Mouse (Mus musculus): ENCODE data around the gene Pik3ca.

Gene Pik3ca

DNA sequence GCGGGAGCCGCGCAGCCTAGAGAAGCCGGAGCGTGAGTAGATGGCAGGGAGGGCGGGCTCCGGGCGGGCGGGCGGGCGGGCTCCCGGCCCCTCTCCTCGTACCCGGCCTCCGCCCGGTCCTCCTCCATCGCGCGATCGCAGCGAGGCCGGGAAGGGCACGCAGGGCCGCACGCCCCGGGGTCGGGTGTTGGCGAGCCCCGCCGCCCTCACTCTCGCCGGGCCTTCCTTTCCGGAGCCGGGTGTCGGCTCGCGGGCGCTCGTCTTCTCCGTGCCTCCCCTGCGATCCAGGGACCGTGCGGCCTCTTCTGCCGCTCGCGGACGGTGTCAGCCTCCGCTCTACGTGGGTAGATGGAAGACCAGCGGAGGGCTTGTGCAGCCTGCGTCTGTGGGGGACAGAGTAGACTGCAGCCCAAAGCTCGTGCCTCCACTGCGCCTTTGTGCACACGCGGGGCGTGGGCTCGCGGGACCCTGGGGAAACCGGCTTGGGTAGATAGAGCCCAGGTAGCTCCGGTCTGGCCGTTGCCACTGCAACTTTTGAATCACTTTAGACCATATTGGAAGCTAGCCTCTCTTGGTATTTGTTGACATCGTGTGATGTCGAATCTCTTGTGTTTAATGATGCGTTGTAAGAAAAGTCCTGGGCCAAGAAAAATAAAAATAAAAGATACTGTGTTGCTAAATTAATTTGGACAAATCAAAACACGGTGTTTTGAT is at the start of gene Pik3ca:
TSS of gene Pik3ca (plus strand) at position 211 of the 714 bp plus-strand sequence.
- peak; percentile 50 for DNase-seq (ENCODE audit: low read depth, low spot score)

DNA sequence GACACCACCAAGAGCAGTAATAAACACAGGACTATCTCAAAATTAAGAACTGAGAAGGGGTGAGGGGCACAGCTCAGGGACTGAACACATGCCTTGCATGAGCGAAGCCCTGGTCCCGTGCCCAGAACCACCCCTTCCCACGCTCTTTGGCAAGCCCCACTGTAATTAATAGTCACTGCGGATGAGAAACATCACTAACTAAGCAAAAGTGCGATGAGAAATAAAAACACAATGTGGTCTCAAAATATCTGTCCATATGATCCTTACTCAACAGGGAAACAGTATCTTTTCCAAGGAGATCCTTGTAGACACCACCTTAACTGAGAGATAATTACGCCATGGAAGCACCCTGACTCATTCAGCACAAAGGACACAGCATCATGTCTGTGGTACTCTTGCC is 49.6 kb upstream of the Pik3ca start:
- no peak for DNase-seq (ENCODE audit: low read depth, low spot score)

DNA sequence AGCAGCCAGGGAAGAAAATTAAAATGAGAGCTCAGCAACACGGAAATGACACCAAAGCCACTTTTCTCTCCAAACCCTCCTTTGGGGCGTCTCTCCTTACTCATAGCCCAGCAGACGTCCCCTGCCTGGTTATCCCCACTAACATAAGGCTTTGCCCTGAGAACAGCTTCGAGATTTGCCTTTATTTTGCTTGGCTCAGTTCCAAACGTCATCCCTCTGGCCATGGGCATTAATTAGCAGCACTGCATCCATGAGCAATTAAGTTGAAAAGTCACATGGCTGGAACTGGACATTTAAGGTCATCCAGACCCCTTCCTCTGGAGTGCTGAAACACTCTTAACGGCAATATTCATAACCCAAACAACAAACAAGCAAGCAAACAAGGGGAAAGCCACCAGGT is 36.2 kb upstream of the Pik3ca start:
- DNase-seq (ENCODE audit: low read depth, low spot score): no peak

DNA sequence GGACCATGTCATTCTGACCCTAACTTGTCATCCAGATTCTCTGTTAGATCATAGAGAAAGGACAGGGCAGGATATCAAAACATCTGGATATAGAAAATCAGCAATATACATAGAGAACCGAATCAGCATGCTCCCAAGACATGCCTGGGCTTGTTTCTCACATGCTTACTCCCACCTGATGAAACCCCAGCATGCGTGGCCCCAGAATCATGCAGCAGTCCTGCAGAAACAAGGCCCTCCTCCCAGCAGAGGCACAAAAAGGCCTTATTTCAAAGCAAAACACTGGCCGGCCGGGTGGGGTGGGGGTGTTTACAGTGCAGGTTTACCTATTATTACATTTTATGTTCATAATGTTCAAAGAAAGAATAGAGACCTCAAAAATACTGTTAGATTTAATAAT is 33.3 kb upstream of the Pik3ca start:
- peak; percentile 76 for DNase-seq (ENCODE audit: low read depth, low spot score)

DNA sequence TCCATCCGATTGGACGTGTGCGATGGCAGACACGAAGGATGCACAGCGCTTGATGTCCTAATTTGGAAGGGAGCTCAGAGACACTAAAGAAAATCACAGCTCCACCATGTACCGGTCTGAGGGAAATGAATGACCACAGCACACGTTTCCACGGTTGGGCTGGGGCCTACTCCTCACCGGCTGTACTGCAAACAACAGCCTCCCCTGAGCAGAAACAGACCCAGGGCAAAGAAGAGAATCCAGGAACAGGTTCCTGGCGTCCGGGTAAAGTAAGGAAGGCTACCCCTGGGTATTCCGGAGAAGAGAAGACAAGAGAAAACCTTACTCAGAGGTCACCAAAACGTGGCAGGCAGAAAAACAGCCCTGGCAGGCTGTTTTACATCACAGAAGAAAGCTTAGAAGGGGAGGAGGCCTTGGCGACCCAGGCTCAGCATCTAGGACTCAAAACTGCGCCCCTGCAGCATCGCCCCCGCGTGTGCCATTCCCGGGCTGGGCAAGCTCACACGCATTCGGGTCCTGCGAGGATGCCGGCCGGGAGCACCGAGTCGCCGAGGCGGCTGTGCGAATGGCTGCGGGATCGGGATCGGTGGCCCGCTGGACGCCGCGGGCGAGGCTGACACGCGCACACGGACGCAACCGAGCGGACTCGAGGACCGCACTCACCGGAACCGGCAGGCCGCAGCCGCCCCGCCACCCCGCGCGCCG is 32.5 kb upstream of the Pik3ca start:
- DNase-seq (ENCODE audit: low read depth, low spot score): peak; percentile 81

DNA sequence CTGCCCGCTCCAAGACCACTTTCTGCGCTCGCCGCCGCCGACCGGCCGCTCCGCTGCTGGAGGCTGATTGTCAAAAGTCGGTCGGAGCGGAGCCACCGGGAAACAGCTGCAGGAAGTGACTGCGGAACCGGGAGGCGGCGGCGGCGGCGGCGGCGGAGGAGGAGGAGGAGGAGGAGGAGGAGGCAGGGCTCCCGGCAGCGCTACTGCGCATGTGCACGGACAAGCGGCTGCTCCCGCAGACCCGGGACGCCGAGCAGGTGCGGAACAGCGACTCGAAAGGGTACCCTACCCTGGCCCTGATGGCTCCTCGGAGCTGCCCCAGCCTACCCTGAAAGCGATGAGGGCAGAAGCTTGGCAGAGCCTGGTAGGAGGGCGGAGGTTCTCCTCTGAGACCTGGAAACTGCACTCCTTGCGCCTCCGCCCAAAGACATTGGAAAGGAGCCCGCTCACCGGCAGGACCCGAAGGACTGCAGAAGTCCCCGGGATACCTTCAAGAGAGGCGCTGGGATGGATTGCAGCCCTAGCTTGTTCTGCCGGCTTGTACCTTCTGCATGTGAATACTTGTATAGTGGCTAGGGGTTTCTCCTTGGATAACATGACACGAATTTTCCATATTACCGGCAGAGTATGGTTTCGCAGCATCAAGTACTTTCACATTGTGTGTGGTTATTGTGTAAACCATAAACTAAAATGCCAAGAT is 31.8 kb upstream of the Pik3ca start, which contains the start of gene Zmat3:
TSS of gene Zmat3 (minus strand) at position 469 of the 700 bp plus-strand sequence.
- DNase-seq (ENCODE audit: low read depth, low spot score): peak; percentile 86

DNA sequence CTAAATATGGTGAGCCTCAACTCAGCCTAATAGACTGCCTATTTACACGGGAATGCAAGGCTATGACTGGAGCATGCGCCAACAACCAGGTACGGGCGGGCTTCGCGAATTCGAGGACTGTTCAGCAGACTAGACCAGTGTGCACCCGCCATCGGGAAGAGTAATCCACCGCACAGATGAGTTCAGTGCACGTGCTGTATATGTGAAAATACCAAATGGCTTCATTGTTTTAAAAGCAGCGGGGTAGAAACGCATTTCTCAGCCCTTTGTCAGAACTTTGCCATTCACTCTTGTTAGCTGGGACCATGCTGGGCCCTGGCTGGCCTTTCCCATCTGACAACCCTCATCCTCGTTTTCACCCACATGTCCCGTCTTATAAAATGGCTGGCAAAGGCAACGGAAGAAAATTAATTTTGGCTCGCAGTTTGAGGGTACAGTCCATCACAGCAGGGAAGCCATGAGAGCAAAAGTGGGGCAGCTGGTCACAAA is 31.2 kb upstream of the Pik3ca start:
- peak; percentile 23 for DNase-seq (ENCODE audit: low read depth, low spot score)

DNA sequence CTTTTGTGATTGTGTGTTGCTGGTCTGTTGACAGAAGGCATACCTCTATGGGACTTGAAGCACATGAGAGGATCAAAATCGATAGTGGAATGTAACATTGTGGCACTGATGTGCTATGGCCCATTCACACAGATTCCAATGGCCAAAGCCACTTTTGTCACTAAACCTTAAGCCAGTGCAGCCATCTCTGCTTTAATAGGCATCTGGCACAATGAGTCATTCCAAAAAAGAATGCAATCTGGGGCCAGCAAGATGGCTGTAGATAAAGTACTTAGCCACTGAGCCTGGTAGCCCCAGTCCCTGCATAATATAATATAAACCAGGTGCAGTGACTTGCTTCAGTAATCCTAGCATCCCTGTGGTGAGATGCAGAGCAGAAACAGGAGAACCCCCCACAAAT is 30.0 kb upstream of the Pik3ca start:
- no peak for DNase-seq (ENCODE audit: low read depth, low spot score)

DNA sequence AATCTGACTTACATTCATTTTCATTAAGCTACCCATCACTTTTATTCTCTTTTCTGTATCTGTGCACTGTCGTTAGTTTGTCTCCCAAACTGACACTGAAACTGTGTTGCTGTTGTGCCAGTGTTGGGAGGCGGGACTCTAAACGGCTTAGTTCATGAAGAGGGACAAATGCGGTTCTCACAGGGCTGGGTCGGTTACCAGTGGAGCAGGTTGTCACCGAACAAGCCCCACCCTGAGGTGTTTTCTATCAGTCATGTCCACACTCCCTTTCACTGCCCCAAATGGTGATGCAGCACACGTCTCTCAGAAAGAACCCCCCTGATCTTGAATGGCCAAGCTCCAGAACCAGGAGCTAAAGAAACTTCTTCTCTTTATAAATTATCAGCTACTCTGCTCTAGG is 25.5 kb upstream of the Pik3ca start:
- DNase-seq (ENCODE audit: low read depth, low spot score): no peak

DNA sequence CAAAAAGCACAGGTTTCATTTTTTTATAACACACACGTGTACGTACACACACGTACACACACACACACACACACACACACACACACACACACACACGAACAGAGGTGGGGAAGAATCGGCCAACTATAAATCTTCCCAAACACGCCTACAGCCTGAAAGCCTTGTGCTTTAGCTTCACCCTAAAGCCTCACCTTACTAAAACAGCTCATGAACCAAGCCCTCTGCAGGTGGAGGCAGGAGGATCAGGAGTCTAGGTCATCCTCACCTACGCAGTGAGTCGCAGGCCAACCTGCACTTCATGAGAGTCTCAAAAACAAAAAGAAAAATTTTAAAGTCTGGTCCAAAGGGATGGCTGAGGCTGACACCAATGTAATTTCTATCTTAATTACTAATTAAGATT is 25.0 kb upstream of the Pik3ca start:
- DNase-seq (ENCODE audit: low read depth, low spot score): no peak

DNA sequence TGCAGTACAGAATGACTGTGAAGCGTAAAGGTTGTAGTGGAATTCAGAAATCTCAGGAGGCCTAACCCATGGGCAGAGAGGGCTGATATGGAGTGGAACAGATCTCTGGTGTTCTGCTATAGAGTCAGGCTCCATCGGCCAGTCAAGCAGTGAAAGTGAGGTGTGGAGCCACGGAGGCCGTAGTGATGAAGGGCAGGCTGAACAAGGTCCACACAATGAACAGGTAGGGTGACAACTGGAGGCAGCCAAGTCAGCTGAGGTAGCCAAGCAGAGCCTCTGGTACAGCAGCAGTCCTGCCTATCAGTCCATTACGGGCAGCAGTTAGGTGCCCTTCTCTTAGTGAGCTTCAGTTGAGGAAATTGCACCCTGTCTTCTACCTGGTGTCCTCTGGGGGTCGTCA is 24.2 kb upstream of the Pik3ca start:
- DNase-seq (ENCODE audit: low read depth, low spot score): no peak

DNA sequence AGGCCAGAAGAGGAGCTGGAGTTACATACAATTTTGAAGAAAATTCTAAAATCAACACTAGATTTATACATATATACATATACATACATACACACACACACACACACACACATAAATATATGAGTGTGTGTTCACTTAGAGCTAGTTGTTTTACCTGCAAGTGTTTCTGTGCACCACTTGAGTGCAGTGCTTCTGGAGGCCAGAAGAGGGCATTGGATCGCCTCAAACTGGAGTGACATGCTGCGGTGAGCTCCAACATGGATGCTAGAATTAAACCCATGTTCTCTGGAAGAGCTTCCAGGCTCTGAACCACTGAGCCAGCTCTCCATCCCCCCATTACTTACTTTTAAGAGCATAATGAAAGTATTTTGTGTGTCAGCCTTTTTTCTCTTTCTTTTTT is 17.6 kb upstream of the Pik3ca start:
- DNase-seq (ENCODE audit: low read depth, low spot score): peak; percentile 73

DNA sequence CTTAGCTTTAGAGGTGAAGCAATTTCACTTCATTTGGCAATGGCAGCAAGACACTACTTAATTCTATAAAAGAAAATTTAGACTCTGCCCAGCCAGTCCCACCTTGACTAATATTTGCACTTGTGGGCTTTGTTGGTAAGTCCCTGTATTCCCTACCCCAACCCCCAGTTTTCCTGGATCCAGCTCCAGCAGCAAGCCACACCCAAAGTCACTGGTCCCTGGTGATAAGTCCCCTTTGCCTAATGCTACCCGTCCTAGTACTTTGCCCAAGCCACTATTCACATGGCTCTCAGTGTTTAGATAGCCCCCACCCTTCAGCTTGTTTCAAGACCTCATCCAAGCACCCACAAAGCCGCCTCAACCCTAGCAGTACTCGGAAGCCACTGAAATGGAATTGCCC is 15.9 kb upstream of the Pik3ca start:
- no peak for DNase-seq (ENCODE audit: low read depth, low spot score)

DNA sequence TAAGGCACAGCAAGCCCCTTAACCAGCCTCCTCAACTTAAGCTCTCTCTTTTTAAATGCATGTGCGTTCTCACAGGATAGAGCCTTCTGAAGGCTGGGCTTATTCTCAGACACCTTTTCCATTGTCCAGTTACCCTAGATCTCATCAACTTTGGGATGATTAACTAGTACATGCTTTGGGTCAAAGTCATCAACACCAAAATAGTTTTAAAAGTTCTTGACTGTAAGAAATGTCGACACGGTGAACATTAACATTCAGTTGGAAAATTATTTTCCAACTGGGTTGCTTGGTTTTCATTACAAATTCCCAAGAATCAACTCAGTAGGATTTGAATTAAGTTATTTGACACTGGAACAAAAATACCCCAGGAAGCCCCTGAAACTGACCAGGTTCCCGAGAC is 4.6 kb upstream of the Pik3ca start:
- DNase-seq (ENCODE audit: low read depth, low spot score): no peak

DNA sequence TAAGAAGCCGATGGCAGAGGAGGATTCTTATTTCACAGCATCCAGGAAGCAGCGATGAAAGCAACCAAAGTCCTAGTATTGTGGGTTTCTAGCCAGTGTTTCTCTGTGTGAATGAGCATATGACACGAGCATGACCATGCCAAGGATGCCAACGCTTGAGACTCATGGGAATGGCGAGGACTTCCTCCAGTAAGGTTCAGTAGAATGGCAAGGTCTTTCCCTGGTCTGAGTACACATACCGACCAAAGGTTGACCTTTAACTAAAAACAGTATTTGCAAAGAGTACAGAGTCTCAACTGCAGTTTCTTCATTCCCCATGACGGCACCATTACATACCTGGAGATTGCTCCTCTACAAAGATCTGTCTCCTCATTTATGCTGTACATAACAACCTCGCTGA is 3.5 kb upstream of the Pik3ca start:
- no peak for DNase-seq (ENCODE audit: low read depth, low spot score)

DNA sequence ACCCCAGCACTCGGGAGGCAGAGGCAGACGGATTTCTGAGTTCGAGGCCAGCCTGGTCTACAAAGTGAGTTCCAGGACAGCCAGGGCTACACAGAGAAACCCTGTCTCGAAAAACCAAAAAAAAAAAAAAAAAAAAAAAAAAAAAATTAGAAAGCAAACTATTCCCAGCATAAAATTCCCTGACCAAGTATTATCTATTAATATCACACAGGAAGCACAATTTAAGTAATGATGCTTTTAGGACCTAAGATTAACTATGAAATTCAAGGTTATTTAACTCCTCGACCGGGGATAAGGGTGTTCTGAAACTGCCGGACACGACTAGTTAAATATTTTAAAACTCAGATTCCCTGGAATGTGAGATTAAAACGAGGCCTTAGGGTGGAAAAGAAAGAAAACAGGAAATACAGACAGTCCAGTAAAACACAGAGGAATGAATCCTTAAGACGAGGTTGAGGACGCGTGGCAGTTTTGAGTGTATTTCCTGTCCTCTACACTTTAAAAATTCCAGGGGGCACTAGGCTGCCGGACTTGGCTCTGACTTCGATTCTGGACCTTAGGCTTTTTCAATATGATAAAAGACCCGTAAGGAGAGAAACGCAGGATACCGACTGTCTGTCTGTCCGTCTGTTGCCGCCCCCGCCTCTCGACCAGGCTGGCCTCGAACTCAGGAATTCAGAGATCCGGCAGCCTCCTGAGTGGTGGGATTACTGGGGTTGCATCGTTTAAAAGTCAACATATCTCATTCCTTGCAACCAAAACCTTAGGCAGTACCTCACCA is 1.5 kb upstream of the Pik3ca start:
- peak; percentile 7 for DNase-seq (ENCODE audit: low read depth, low spot score)

DNA sequence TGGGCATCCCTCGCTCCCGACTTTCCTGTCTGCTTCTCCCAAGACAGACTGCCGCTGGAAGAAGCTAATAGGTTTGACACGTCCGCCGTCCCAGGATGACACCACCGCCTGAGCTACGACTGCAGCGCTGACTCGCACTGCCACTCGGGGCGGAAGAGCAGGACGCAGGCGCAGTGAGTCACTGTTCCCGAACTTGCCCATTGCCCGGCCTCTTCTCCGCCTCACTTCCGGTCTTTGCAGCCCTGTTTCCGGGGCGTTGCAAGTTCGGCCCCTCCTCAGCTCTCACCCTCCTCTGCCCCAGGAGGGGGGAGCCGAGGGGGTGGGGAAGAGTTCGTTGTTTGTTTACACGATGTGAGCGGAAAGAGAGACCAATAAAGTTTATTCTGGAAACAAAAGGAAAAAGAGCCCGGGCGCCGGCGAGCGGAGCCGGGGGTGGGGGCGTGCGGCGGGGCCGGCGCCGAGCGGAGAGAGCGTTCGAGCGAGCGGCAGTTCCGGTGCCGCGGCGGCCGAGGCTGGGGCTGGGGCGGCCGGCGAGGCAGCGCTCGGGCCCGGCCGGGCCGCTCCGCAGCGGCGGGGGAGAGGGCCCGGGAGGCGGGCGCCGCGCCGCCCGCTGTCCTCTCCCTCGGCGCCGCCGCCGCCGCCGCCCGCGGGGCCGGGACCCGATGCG is 544 bp upstream of the Pik3ca start:
- peak; percentile 98 for DNase-seq (ENCODE audit: low read depth, low spot score)

DNA sequence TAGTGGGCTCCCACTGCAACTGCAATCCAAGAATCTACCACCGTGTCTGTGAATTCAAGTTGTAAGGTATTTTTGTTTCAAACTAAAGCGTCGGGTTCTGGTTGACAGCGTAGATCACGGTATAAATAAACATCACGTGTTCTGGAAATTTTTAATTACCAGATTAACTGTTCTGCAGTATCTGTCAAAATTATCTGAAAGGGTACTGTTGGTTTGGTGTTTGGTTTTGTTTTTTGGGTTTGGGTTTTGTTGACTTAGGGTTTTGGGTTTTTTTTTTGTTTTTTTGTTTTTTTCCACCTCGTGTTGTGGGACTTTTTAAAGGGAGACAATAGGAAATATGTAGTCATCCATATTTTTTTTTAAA is 686 bp downstream of the Pik3ca start:
- no peak for DNase-seq (ENCODE audit: low read depth, low spot score)

DNA sequence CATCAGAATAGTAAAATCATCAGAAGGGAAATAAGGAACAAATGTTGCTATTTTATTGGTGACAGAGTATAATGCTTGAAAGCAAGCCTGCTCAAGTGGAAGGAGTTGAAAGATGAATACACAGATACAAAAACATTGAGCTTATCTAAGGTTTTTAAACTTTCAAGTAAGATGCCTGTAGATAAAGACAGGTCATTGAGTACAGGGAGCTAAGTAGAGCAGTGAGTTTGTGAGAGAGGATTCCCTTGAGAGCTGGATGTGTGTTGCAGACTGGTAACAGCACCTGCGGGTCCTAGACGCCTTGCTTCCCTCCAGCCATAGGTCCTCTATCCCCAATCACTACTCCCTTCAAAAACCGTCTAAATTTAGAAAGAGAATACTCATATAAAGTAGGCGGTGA is 1.2 kb downstream of the Pik3ca start:
- DNase-seq (ENCODE audit: low read depth, low spot score): no peak

DNA sequence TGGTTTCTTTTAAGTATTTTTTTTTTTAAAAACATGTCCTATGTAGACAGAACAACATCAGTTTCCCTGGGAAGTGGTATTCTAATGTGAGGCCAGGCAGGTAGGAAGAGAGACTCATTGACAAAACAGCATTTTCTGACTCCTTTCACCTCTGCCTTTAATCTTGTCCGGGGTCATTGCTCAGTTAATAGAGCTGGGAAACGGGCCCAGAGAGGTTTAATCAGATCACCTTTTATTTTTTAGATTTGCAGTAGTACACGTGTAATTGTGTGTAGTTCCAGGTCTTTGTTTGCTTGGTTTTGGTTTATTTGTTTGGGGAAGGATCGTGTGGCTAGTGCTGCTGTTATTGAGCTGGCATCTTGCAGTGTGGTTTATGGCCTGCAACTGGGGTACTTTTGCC is 1.9 kb downstream of the Pik3ca start:
- no peak for DNase-seq (ENCODE audit: low read depth, low spot score)

DNA sequence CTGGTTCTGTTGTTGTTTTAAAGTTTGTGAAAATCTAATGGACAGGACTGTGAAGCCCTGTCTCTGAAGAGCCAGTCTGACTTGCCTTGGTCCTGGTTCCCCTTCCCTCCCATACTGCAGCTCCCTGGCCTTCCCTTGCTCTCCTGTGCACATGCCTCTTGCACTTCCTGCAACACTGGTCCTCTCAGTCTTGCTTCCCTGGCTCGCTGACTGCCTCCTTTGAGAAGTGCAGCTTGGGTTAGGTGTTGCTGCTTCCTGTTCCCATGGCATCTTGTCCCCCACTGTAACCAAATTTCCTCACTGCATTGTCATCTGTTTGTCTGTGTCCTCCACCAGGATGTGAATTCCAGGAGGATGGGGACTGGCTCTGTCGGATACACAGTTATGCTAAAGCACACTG is 2.5 kb downstream of the Pik3ca start:
- DNase-seq (ENCODE audit: low read depth, low spot score): no peak

Measured in ES-CJ7 (cell line).